Mouse (Mus musculus): ENCODE results near the gene E130114P18Rik.

The E130114P18Rik gene

GRCm38 (mm10) chr4:97528517-97528916 lies 249.4 kb downstream of the E130114P18Rik start:
- DNase-seq (ENCODE audit: low spot score): no peak

Measured in testis, postnatal 10 days (tissue).